Mouse (Mus musculus): ENCODE results near the gene Col28a1. TPM values are rescaled to one million over a fixed set of nuclear protein-coding genes. Genes with fewer than 3 reads are reported as not detected.

The Col28a1 gene
- polyA plus RNA-seq, 1 experiment, result not detected

- Histone ChIP-seq H3K27me3 (ENCODE audit: control insufficient read depth) (no peaks in the 10 kb centered on the region), H3K4me1 (ENCODE audit: control insufficient read depth) (no peaks in the 10 kb centered on the region), H3K36me3 (ENCODE audit: control insufficient read depth) (no peaks in the 10 kb centered on the region), H3K4me3 (replicated peaks) (no peak overlapping the region), H3K9me3 (ENCODE audit: control insufficient read depth, low read length) (no peaks in the 10 kb centered on the region)
- TF ChIP-seq GATA1 (IDR thresholded peaks at IDR 0.05; ENCODE audit: low read length), result no peak
- no peak for TF ChIP-seq TAL1 (IDR thresholded peaks at IDR 0.05; ENCODE audit: low read length)
These were observed 50.5 kb downstream of the Col28a1 start for GRCm38 (mm10) chr6:8141881-8142280.

- Histone ChIP-seq H3K4me1 (ENCODE audit: control insufficient read depth) (no peaks in the 10 kb centered on the region), H3K36me3 (ENCODE audit: control insufficient read depth) (no peaks in the 10 kb centered on the region), H3K4me3 (replicated peaks) (no peak overlapping the region), H3K27me3 (ENCODE audit: control insufficient read depth) (no peaks in the 10 kb centered on the region), H3K9me3 (ENCODE audit: control insufficient read depth, low read length) (0 out of 2 replicates have a peak, but pooled peaks cover 2% of the 10 kb centered on the region)
- TF ChIP-seq GATA1 (IDR thresholded peaks at IDR 0.05; ENCODE audit: low read length) (no peak), TAL1 (IDR thresholded peaks at IDR 0.05; ENCODE audit: low read length) (no peak)
These were observed 62.3 kb downstream of the Col28a1 start for GRCm38 (mm10) chr6:8130149-8130548.

GRCm38 (mm10) chr6:8128164-8128563, 64.3 kb downstream of the Col28a1 start:
- Histone ChIP-seq H3K4me3 (replicated peaks) (no peak overlapping the region), H3K27me3 (ENCODE audit: control insufficient read depth) (no peaks in the 10 kb centered on the region), H3K36me3 (ENCODE audit: control insufficient read depth) (no peaks in the 10 kb centered on the region), H3K4me1 (ENCODE audit: control insufficient read depth) (no peaks in the 10 kb centered on the region), H3K9me3 (ENCODE audit: control insufficient read depth, low read length) (0 out of 2 replicates have a peak, but pooled peaks cover 2% of the 10 kb centered on the region)
- TF ChIP-seq TAL1 (IDR thresholded peaks at IDR 0.05; ENCODE audit: low read length), result no peak
- no peak for TF ChIP-seq GATA1 (IDR thresholded peaks at IDR 0.05; ENCODE audit: low read length)

- no peak for TF ChIP-seq TAL1 (IDR thresholded peaks at IDR 0.05; ENCODE audit: low read length)
- TF ChIP-seq GATA1 (IDR thresholded peaks at IDR 0.05; ENCODE audit: low read length), result no peak
- H3K4me3 ChIP-seq (replicated peaks), result no peak overlapping the region
- 0 out of 2 replicates have a peak, but pooled peaks cover 2% of the 10 kb centered on the region for H3K9me3 ChIP-seq (ENCODE audit: control insufficient read depth, low read length)
- H3K27me3 ChIP-seq (ENCODE audit: control insufficient read depth), result no peaks in the 10 kb centered on the region
- H3K4me1 ChIP-seq (ENCODE audit: control insufficient read depth), result no peaks in the 10 kb centered on the region
- no peaks in the 10 kb centered on the region for H3K36me3 ChIP-seq (ENCODE audit: control insufficient read depth)
These were observed 65.9 kb downstream of the Col28a1 start for GRCm38 (mm10) chr6:8126545-8126944.

- Histone ChIP-seq H3K4me1 (ENCODE audit: control insufficient read depth) (no peaks in the 10 kb centered on the region), H3K4me3 (replicated peaks) (no peak overlapping the region), H3K27me3 (ENCODE audit: control insufficient read depth) (no peaks in the 10 kb centered on the region), H3K36me3 (ENCODE audit: control insufficient read depth) (no peaks in the 10 kb centered on the region), H3K9me3 (ENCODE audit: control insufficient read depth, low read length) (no peaks in the 10 kb centered on the region; the same call in 1 of the 2 replicates)
- TF ChIP-seq GATA1 (IDR thresholded peaks at IDR 0.05; ENCODE audit: low read length) (no peak), TAL1 (IDR thresholded peaks at IDR 0.05; ENCODE audit: low read length) (no peak)
These were observed 73.3 kb downstream of the Col28a1 start for GRCm38 (mm10) chr6:8119116-8119515.

GRCm38 (mm10) chr6:8118577-8118976, 73.8 kb downstream of the Col28a1 start:
- Histone ChIP-seq H3K36me3 (ENCODE audit: control insufficient read depth) (no peaks in the 10 kb centered on the region), H3K4me3 (replicated peaks) (no peak overlapping the region), H3K27me3 (ENCODE audit: control insufficient read depth) (no peaks in the 10 kb centered on the region), H3K4me1 (ENCODE audit: control insufficient read depth) (no peaks in the 10 kb centered on the region), H3K9me3 (ENCODE audit: control insufficient read depth, low read length) (no peaks in the 10 kb centered on the region; the same call in 1 of the 2 replicates)
- TF ChIP-seq TAL1 (IDR thresholded peaks at IDR 0.05; ENCODE audit: low read length), result no peak
- no peak for TF ChIP-seq GATA1 (IDR thresholded peaks at IDR 0.05; ENCODE audit: low read length)

GRCm38 (mm10) chr6:8105870-8106706, 86.3 kb downstream of the Col28a1 start:
- no peak overlapping the region for H3K4me3 ChIP-seq (replicated peaks)
- no peaks in the 10 kb centered on the region for H3K36me3 ChIP-seq (ENCODE audit: control insufficient read depth)
- no peaks in the 10 kb centered on the region for H3K9me3 ChIP-seq (ENCODE audit: control insufficient read depth, low read length)
- no peaks in the 10 kb centered on the region for H3K27me3 ChIP-seq (ENCODE audit: control insufficient read depth)
- TF ChIP-seq TAL1 (IDR thresholded peaks at IDR 0.05; ENCODE audit: low read length), result no peak
- H3K4me1 ChIP-seq (ENCODE audit: control insufficient read depth), result no peaks in the 10 kb centered on the region

GRCm38 (mm10) chr6:8101224-8101623, 91.2 kb downstream of the Col28a1 start:
- no peak for TF ChIP-seq GATA1 (IDR thresholded peaks at IDR 0.05; ENCODE audit: low read length)
- TF ChIP-seq TAL1 (IDR thresholded peaks at IDR 0.05; ENCODE audit: low read length), result no peak
- Histone ChIP-seq H3K9me3 (ENCODE audit: control insufficient read depth, low read length) (no peaks in the 10 kb centered on the region), H3K4me1 (ENCODE audit: control insufficient read depth) (no peaks in the 10 kb centered on the region), H3K27me3 (ENCODE audit: control insufficient read depth) (no peaks in the 10 kb centered on the region), H3K36me3 (ENCODE audit: control insufficient read depth) (no peaks in the 10 kb centered on the region), H3K4me3 (replicated peaks) (no peak overlapping the region)

- Histone ChIP-seq H3K4me1 (ENCODE audit: control insufficient read depth) (no peaks in the 10 kb centered on the region), H3K36me3 (ENCODE audit: control insufficient read depth) (no peaks in the 10 kb centered on the region), H3K4me3 (replicated peaks) (no peak overlapping the region), H3K27me3 (ENCODE audit: control insufficient read depth) (no peaks in the 10 kb centered on the region), H3K9me3 (ENCODE audit: control insufficient read depth, low read length) (no peaks in the 10 kb centered on the region)
- TF ChIP-seq GATA1 (IDR thresholded peaks at IDR 0.05; ENCODE audit: low read length), result no peak
- no peak for TF ChIP-seq TAL1 (IDR thresholded peaks at IDR 0.05; ENCODE audit: low read length)
These were observed 96.6 kb downstream of the Col28a1 start for GRCm38 (mm10) chr6:8095856-8096255.

Data from erythroblast, embryonic 14.5 days (primary cell).